Mouse (Mus musculus): ENCODE data around the gene Rnf157.

Gene Rnf157

GRCm38 (mm10) chr11:116298221-116298620 is 114.6 kb downstream of the Rnf157 start:
- no peak for DNase-seq (ENCODE audit: low read depth)

- no peak for DNase-seq (ENCODE audit: low read depth)
Observed at GRCm38 (mm10) chr11:116297017-116297416, 115.8 kb downstream of the Rnf157 start.

- no peak for DNase-seq (ENCODE audit: low read depth)
Observed at GRCm38 (mm10) chr11:116296191-116296734, 116.6 kb downstream of the Rnf157 start.

GRCm38 (mm10) chr11:116294319-116294718 is 118.5 kb downstream of the Rnf157 start:
- DNase-seq (ENCODE audit: low read depth), result peak; percentile 27

GRCm38 (mm10) chr11:116293538-116294137 is 119.2 kb downstream of the Rnf157 start:
- no peak for DNase-seq (ENCODE audit: low read depth)

- DNase-seq (ENCODE audit: low read depth), result no peak
Observed at GRCm38 (mm10) chr11:116292401-116292800, 120.4 kb downstream of the Rnf157 start.

- no peak for DNase-seq (ENCODE audit: low read depth)
Observed at GRCm38 (mm10) chr11:116290556-116290955, 122.3 kb downstream of the Rnf157 start.

- DNase-seq (ENCODE audit: low read depth), result no peak
Observed at GRCm38 (mm10) chr11:116287351-116287750, 125.5 kb downstream of the Rnf157 start.
